Mouse (Mus musculus): ENCODE results near the gene Eddm3b. TPM values are rescaled to one million over a fixed set of nuclear protein-coding genes. Genes with fewer than 3 reads are reported as not detected.
A peak's percentile ranks its signal among the peaks of the same experiment; 100 is the strongest.

Gene Eddm3b
- polyA plus RNA-seq, 1 experiment from 2014 or later: 0.18 TPM

GRCm38 (mm10) chr14:51146685-51147084 lies 32.5 kb downstream of the Eddm3b start, which contains the start of gene Rnase1:
Gene Rnase1, minus strand, starts transcription at chr14:51146785.
- Histone ChIP-seq H3K4me3 (ENCODE audit: low read depth, low read length) (no peak within 1 kb of the TSS), H3K4me1 (replicated peaks; ENCODE audit: control insufficient read depth, insufficient read depth, low read length) (peaks cover 6% of the 10 kb centered on the region), H3K27me3 (replicated peaks; ENCODE audit: control insufficient read depth, insufficient read depth, low read length) (no peaks in the 10 kb centered on the region), H3K4me2 (replicated peaks; ENCODE audit: low read depth) (no peak within 1 kb of the TSS), H3K9me3 (ENCODE audit: control insufficient read depth) (no peaks in the 10 kb centered on the region), H3K27ac (ENCODE audit: low read depth, low read length) (no peak within 1 kb of the TSS), H3K36me3 (ENCODE audit: control insufficient read depth, insufficient read depth) (no peaks in the 10 kb centered on the region), H3K9ac (ENCODE audit: low read depth, low read length) (no peak within 1 kb of the TSS)
- 41% methylated on average over 2 of the region's 2 CpGs for WGBS
- TF ChIP-seq CTCF (IDR thresholded peaks at IDR 0.05; ENCODE audit: low read depth): no peak
- ATAC-seq: no peak

GRCm38 (mm10) chr14:51148006-51148405 lies 33.8 kb downstream of the Eddm3b start:
- Histone ChIP-seq H3K27me3 (replicated peaks; ENCODE audit: control insufficient read depth, insufficient read depth, low read length) (no peaks in the 10 kb centered on the region), H3K9me3 (ENCODE audit: control insufficient read depth) (no peaks in the 10 kb centered on the region), H3K36me3 (ENCODE audit: control insufficient read depth, insufficient read depth) (no peaks in the 10 kb centered on the region), H3K4me2 (replicated peaks; ENCODE audit: low read depth) (no peak overlapping the region), H3K9ac (ENCODE audit: low read depth, low read length) (no peak overlapping the region), H3K4me3 (ENCODE audit: low read depth, low read length) (no peak overlapping the region), H3K4me1 (replicated peaks; ENCODE audit: control insufficient read depth, insufficient read depth, low read length) (peaks cover 6% of the 10 kb centered on the region), H3K27ac (ENCODE audit: low read depth, low read length) (no peak overlapping the region)
- ATAC-seq: no peak
- WGBS: 44% methylated on average over 3 of the region's 3 CpGs
- no peak for TF ChIP-seq CTCF (IDR thresholded peaks at IDR 0.05; ENCODE audit: low read depth)

- no peaks in the 10 kb centered on the region for H3K9me3 ChIP-seq (ENCODE audit: control insufficient read depth)
- peaks cover 6% of the 10 kb centered on the region for H3K4me1 ChIP-seq (replicated peaks; ENCODE audit: control insufficient read depth, insufficient read depth, low read length)
- H3K4me2 ChIP-seq (replicated peaks; ENCODE audit: low read depth): no peak overlapping the region
- no peak for TF ChIP-seq CTCF (IDR thresholded peaks at IDR 0.05; ENCODE audit: low read depth)
- H3K4me3 ChIP-seq (ENCODE audit: low read depth, low read length): no peak overlapping the region
- ATAC-seq: peak; percentile 97
- H3K27me3 ChIP-seq (replicated peaks; ENCODE audit: control insufficient read depth, insufficient read depth, low read length): no peaks in the 10 kb centered on the region
- no peak overlapping the region for H3K9ac ChIP-seq (ENCODE audit: low read depth, low read length)
- H3K36me3 ChIP-seq (ENCODE audit: control insufficient read depth, insufficient read depth): no peaks in the 10 kb centered on the region
- no peak overlapping the region; the same call in 1 of the 2 replicates for H3K27ac ChIP-seq (ENCODE audit: low read depth, low read length)
- WGBS: 15% methylated on average over 5 of the region's 5 CpGs
Observed at GRCm38 (mm10) chr14:51149164-51149563, 34.9 kb downstream of the Eddm3b start.

- ATAC-seq: no peak
- Histone ChIP-seq H3K4me1 (replicated peaks; ENCODE audit: control insufficient read depth, insufficient read depth, low read length) (peaks cover 6% of the 10 kb centered on the region), H3K4me3 (ENCODE audit: low read depth, low read length) (no peak overlapping the region), H3K9ac (ENCODE audit: low read depth, low read length) (no peak overlapping the region), H3K36me3 (ENCODE audit: control insufficient read depth, insufficient read depth) (no peaks in the 10 kb centered on the region), H3K4me2 (replicated peaks; ENCODE audit: low read depth) (no peak overlapping the region), H3K27me3 (replicated peaks; ENCODE audit: control insufficient read depth, insufficient read depth, low read length) (no peaks in the 10 kb centered on the region), H3K9me3 (ENCODE audit: control insufficient read depth) (no peaks in the 10 kb centered on the region), H3K27ac (ENCODE audit: low read depth, low read length) (no peak overlapping the region)
- 78% methylated on average over 3 of the region's 3 CpGs for WGBS
- no peak for TF ChIP-seq CTCF (IDR thresholded peaks at IDR 0.05; ENCODE audit: low read depth)
Observed at GRCm38 (mm10) chr14:51150206-51150831, 36.1 kb downstream of the Eddm3b start.

GRCm38 (mm10) chr14:51152249-51152870 lies 38.1 kb downstream of the Eddm3b start:
- H3K36me3 ChIP-seq (ENCODE audit: control insufficient read depth, insufficient read depth): no peaks in the 10 kb centered on the region
- 33% methylated on average over 5 of the region's 5 CpGs for WGBS
- TF ChIP-seq CTCF (IDR thresholded peaks at IDR 0.05; ENCODE audit: low read depth): no peak
- no peak overlapping the region for H3K27ac ChIP-seq (ENCODE audit: low read depth, low read length)
- H3K27me3 ChIP-seq (replicated peaks; ENCODE audit: control insufficient read depth, insufficient read depth, low read length): no peaks in the 10 kb centered on the region
- H3K4me1 ChIP-seq (replicated peaks; ENCODE audit: control insufficient read depth, insufficient read depth, low read length): peaks cover 6% of the 10 kb centered on the region
- no peak for ATAC-seq
- no peak overlapping the region for H3K4me3 ChIP-seq (ENCODE audit: low read depth, low read length)
- H3K9ac ChIP-seq (ENCODE audit: low read depth, low read length): no peak overlapping the region
- H3K9me3 ChIP-seq (ENCODE audit: control insufficient read depth): no peaks in the 10 kb centered on the region
- no peak overlapping the region for H3K4me2 ChIP-seq (replicated peaks; ENCODE audit: low read depth)

- H3K27ac ChIP-seq (ENCODE audit: low read depth, low read length): no peak overlapping the region
- no peak overlapping the region for H3K4me2 ChIP-seq (replicated peaks; ENCODE audit: low read depth)
- no peaks in the 10 kb centered on the region for H3K9me3 ChIP-seq (ENCODE audit: control insufficient read depth)
- H3K4me3 ChIP-seq (ENCODE audit: low read depth, low read length): no peak overlapping the region
- H3K9ac ChIP-seq (ENCODE audit: low read depth, low read length): no peak overlapping the region
- no peaks in the 10 kb centered on the region for H3K36me3 ChIP-seq (ENCODE audit: control insufficient read depth, insufficient read depth)
- H3K27me3 ChIP-seq (replicated peaks; ENCODE audit: control insufficient read depth, insufficient read depth, low read length): no peaks in the 10 kb centered on the region
- 84% methylated on average over 5 of the region's 5 CpGs for WGBS
- no peak for ATAC-seq
- TF ChIP-seq CTCF (IDR thresholded peaks at IDR 0.05; ENCODE audit: low read depth): no peak
- no peaks in the 10 kb centered on the region for H3K4me1 ChIP-seq (replicated peaks; ENCODE audit: control insufficient read depth, insufficient read depth, low read length)
Observed at GRCm38 (mm10) chr14:51156056-51156735, 42.0 kb downstream of the Eddm3b start.

Measured in intestine, postnatal 0 days (tissue).